8 mouse cellular contexts compared by ENCODE assay signal in the genomic region with DNA sequence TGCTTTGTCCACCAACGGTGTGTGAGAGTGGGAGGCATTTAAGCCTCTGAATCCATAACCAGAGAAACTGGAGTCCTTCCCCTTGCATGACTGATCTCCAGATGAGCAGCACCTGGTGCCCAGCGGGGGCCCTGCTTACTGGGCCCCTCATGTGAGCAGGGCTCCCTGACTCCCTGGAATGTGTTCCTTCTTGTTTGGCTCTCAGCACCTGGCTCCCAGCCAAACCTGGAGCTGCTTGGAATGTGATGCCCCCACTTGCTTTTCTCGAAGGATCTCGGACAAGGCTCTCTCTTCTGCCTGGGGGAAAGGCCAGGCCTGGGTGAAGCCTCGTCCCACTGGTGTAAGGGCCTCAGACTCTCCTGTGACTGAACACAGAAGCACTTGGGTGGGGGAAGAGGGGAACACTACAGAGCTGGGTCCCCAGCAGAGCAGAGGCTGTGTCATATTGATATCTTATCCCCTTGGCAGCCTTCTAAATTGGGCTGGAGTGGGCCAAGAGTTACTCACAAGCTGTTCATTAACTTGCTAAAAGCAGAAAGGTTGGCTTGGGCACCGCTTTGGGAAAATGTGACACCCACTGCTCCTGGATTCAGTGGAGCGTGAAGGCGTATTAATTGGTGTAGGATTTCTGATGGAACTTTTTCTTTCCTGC. TPM values are rescaled to one million over a fixed set of nuclear protein-coding genes. Genes with fewer than 3 reads are reported as not detected.
DNase-seq lines count a peak whose midpoint lies in the region; ATAC-seq lines count a peak whose summit lies in the region.

No protein-coding gene starts in this region.

- ATAC-seq in kidney, embryonic 15.5 days (replicated peaks; ENCODE audit: low FRiP score): peak; percentile 91

- WGBS in kidney, embryonic 15.5 days: 37% methylated on average over 8 of the region's 8 CpGs

- peak; percentile 41 for DNase-seq in NIH3T3 (ENCODE audit: low read depth)
- peak; percentile 4 for DNase-seq in brain, embryonic 18.5 days (ENCODE audit: low read depth, low spot score)
- DNase-seq in frontal cortex, postnatal 36 days (ENCODE audit: low spot score in 2 of 2): peak; percentile 30 to 48
- DNase-seq in left cerebral cortex, postnatal 4 days: peak; percentile 56
- DNase-seq in right cerebral cortex, postnatal 25 days: peak; percentile 23
- DNase-seq in spleen, postnatal 14 days (ENCODE audit: low spot score in 2 of 2): no peak
- no peak for DNase-seq in thymus, postnatal 4 days

- H3K36me3 ChIP-seq in kidney, embryonic 15.5 days: no peaks in the 10 kb centered on the region

- no peaks in the 10 kb centered on the region for H3K9me3 ChIP-seq in kidney, embryonic 15.5 days (replicated peaks)

- H3K4me3 ChIP-seq in kidney, embryonic 15.5 days (replicated peaks): no peak overlapping the region

- H3K27ac ChIP-seq in kidney, embryonic 15.5 days: peak overlapping the region; percentile 96

- no peak overlapping the region for H3K9ac ChIP-seq in kidney, embryonic 15.5 days

- H3K4me2 ChIP-seq in kidney, embryonic 15.5 days: peak overlapping the region; percentile 59

- H3K27me3 ChIP-seq in kidney, embryonic 15.5 days: no peaks in the 10 kb centered on the region

- H3K4me1 ChIP-seq in kidney, embryonic 15.5 days: peaks cover 42% of the 10 kb centered on the region

- intact Hi-C loops in left cerebral cortex, postnatal 4 days (cut with DNase I): no loop called here

RNA-seq across cellular contexts. Expression of a gene that starts 26.6 kb away (rescaled TPM):
- polyA plus RNA-seq in kidney, embryonic 15.5 days (2015; fragmentation: Nextera tagmentation; extraction: Ambion mirVana): 12.5 and 14.1 TPM in 2 replicates
- total RNA-seq in left cerebral cortex, postnatal 4 days (2021): 1 to 10 TPM; 4.1 to 4.2 TPM

RNA-seq across cellular contexts. Expression of a gene that starts 26.8 kb away (rescaled TPM):
- polyA plus RNA-seq in kidney, embryonic 15.5 days (2015; fragmentation: Nextera tagmentation; extraction: Ambion mirVana): 15.1 and 18.7 TPM in 2 replicates
- 10 to 100 TPM; 98.1 to 98.4 TPM for total RNA-seq in left cerebral cortex, postnatal 4 days (2021)

RNA-seq across cellular contexts. Expression of a gene that starts 44.0 kb away (rescaled TPM):
- polyA plus RNA-seq in kidney, embryonic 15.5 days (2015; fragmentation: Nextera tagmentation; extraction: Ambion mirVana): 0.95 and 1.0 TPM in 2 replicates
- total RNA-seq in left cerebral cortex, postnatal 4 days (2021): 10 to 100 TPM; 21.0 to 24.4 TPM

Comparison
In these comparisons a context has a peak if more than half of its experiments do, and no peak if none do; other contexts are left out.
1. DNase-seq: peak in NIH3T3 (single experiment), brain, embryonic 18.5 days (single experiment), frontal cortex, postnatal 36 days (2 of 2), left cerebral cortex, postnatal 4 days (single experiment) and right cerebral cortex, postnatal 25 days (single experiment); none in spleen, postnatal 14 days (0 of 2) and thymus, postnatal 4 days (single experiment).